Mouse (Mus musculus): ENCODE data around the gene Olfr92.

DNA sequence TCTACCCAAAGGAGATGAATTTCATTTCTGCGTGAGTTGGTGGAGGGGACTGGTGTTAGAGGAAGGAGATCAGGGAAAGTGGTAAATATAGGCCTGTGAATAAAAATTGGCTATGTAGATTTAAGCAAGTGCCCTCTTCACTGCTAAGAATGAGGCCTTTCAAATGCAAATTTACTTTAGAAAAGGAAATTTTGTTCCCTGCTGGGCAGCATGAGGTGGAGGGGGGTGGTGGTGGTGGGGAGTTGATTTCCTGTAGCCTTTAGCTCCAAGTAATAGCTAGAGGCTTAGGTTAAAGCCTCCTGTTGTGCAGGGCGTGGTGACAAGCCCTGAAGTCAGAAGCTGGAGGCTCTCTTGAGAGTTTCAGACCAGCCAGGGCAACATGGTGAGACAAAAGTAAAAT, 40.9 kb downstream of the Olfr92 start:
- no peak for TF ChIP-seq CTCF (IDR thresholded peaks at IDR 0.05)
- no peak for TF ChIP-seq EP300 (IDR thresholded peaks at IDR 0.05; ENCODE audit: insufficient read depth, low read depth, low read length)
